Mouse (Mus musculus): ENCODE data around the gene Bms1. TPM values are rescaled to one million over a fixed set of nuclear protein-coding genes. Genes with fewer than 3 reads are reported as not detected.

Gene Bms1
- polyA plus RNA-seq, 1 experiment from 2014 or later: 41.4 TPM

GRCm38 (mm10) chr6:118379451-118380167, 39.7 kb downstream of the Bms1 start:
- DNase-seq (peak; percentile 90), ATAC-seq (ENCODE audit: insufficient read depth) (peak; percentile 79)
- Histone ChIP-seq H3K4me2 (peak overlapping the region; percentile 38; the same call in 1 of the 2 replicates), H3K27me3 (ENCODE audit: insufficient read depth, low read length) (no peaks in the 10 kb centered on the region), H3K9me3 (ENCODE audit: low read depth, low read length) (no peaks in the 10 kb centered on the region), H3K36me3 (ENCODE audit: insufficient read depth) (peaks cover 21% of the 10 kb centered on the region), H3K27ac (ENCODE audit: low read depth) (no peak overlapping the region), H3K4me1 (ENCODE audit: insufficient read depth) (no peaks in the 10 kb centered on the region), H3K9ac (no peak overlapping the region), H3K4me3 (ENCODE audit: low read depth, low read length) (no peak overlapping the region)
- 26% methylated on average over 20 of the region's 20 CpGs for WGBS
- peak; percentile 90 for TF ChIP-seq CTCF (IDR thresholded peaks at IDR 0.05; ENCODE audit: low read depth)

DNA sequence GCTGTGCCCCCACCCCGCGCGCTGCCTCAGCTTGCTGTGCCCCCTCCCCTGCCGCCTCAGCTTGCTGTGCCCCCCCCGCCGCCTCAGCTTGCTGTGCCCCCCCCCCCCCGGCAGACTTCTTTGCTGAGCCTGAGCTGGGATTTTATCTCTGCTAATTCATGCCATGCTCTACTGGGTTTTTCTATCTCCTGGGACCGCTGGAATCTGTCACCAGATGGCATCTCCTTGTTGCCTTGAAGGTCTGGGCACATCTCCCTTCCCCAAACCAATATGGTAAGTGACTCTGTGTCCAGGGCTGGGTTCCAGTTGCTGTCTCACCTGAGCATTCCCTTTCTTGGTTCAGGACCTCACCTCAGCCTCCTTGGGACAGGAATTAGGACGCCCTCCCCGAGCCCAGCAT, 41.7 kb downstream of the Bms1 start:
- no peak overlapping the region for H3K4me3 ChIP-seq (ENCODE audit: low read depth, low read length)
- H3K9me3 ChIP-seq (ENCODE audit: low read depth, low read length): no peaks in the 10 kb centered on the region
- no peak overlapping the region for H3K27ac ChIP-seq (ENCODE audit: low read depth)
- H3K4me2 ChIP-seq: no peak overlapping the region
- TF ChIP-seq CTCF (IDR thresholded peaks at IDR 0.05; ENCODE audit: low read depth): no peak
- H3K4me1 ChIP-seq (ENCODE audit: insufficient read depth): no peaks in the 10 kb centered on the region
- WGBS: 54% methylated on average over 9 of the region's 10 CpGs
- H3K36me3 ChIP-seq (ENCODE audit: insufficient read depth): peaks cover 5% of the 10 kb centered on the region; the same call in 1 of the 2 replicates
- no peak overlapping the region for H3K9ac ChIP-seq
- ATAC-seq (ENCODE audit: insufficient read depth) (no peak), DNase-seq (no peak)
- H3K27me3 ChIP-seq (ENCODE audit: insufficient read depth, low read length): no peaks in the 10 kb centered on the region

DNA sequence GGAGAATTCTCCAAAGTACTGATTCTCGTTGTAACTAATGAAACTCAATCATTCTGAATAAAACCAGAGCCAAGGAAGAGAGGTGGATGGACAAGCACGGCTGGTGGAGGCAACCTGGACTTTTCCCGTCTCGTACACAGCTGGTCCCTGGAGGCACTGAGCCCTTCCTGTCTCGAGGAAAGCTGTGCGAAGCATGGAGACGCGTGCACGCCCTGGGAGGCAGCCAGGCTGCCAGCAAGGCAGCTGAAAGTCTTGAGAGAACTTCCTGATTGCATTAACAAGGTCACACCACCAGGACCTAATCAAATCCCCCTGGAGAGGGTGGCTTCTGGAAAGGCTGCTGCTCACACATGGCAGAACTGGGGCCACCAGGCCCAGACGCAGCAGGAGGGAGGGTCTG, 43.3 kb downstream of the Bms1 start:
- no peaks in the 10 kb centered on the region for H3K36me3 ChIP-seq (ENCODE audit: insufficient read depth)
- no peak overlapping the region for H3K9ac ChIP-seq
- H3K27me3 ChIP-seq (ENCODE audit: insufficient read depth, low read length): no peaks in the 10 kb centered on the region
- ATAC-seq (ENCODE audit: insufficient read depth) (no peak), DNase-seq (peak; percentile 25)
- no peak overlapping the region for H3K4me3 ChIP-seq (ENCODE audit: low read depth, low read length)
- no peaks in the 10 kb centered on the region for H3K4me1 ChIP-seq (ENCODE audit: insufficient read depth)
- no peak overlapping the region for H3K4me2 ChIP-seq
- no peak overlapping the region for H3K27ac ChIP-seq (ENCODE audit: low read depth)
- TF ChIP-seq CTCF (IDR thresholded peaks at IDR 0.05; ENCODE audit: low read depth): no peak
- H3K9me3 ChIP-seq (ENCODE audit: low read depth, low read length): no peaks in the 10 kb centered on the region
- 35% methylated on average over 10 of the region's 10 CpGs for WGBS

GRCm38 (mm10) chr6:118375457-118375856, 43.8 kb downstream of the Bms1 start:
- no peaks in the 10 kb centered on the region for H3K36me3 ChIP-seq (ENCODE audit: insufficient read depth)
- no peak overlapping the region for H3K9ac ChIP-seq
- no peaks in the 10 kb centered on the region for H3K27me3 ChIP-seq (ENCODE audit: insufficient read depth, low read length)
- ATAC-seq (ENCODE audit: insufficient read depth) (no peak), DNase-seq (no peak)
- no peak overlapping the region for H3K4me3 ChIP-seq (ENCODE audit: low read depth, low read length)
- H3K4me2 ChIP-seq: no peak overlapping the region
- H3K4me1 ChIP-seq (ENCODE audit: insufficient read depth): no peaks in the 10 kb centered on the region
- TF ChIP-seq CTCF (IDR thresholded peaks at IDR 0.05; ENCODE audit: low read depth): no peak
- no peak overlapping the region for H3K27ac ChIP-seq (ENCODE audit: low read depth)
- WGBS: 33% methylated on average over 3 of the region's 3 CpGs
- no peaks in the 10 kb centered on the region for H3K9me3 ChIP-seq (ENCODE audit: low read depth, low read length)

DNA sequence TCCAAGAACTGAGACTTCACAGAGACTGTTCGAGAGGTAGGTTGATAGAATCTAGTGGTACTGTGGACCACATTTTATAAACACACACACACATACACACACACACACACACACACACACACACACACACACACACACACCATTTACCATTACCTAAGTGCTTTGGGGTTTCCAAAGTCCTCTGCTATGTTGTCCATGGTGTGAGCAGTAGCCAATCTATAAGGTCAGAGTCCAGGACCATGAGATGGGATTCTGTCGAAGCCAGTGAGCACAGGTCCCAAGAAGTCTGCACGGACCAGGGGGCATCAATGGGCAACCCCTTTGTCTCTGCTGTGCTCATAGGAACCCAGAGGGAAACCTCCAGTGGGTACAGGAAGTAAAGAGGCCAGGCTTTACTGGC, 44.2 kb downstream of the Bms1 start:
- H3K4me1 ChIP-seq (ENCODE audit: insufficient read depth): no peaks in the 10 kb centered on the region
- H3K36me3 ChIP-seq (ENCODE audit: insufficient read depth): no peaks in the 10 kb centered on the region
- DNase-seq (no peak), ATAC-seq (ENCODE audit: insufficient read depth) (no peak)
- 70% methylated on average over 3 of the region's 3 CpGs for WGBS
- TF ChIP-seq CTCF (IDR thresholded peaks at IDR 0.05; ENCODE audit: low read depth): no peak
- no peak overlapping the region for H3K9ac ChIP-seq
- no peaks in the 10 kb centered on the region for H3K9me3 ChIP-seq (ENCODE audit: low read depth, low read length)
- H3K27ac ChIP-seq (ENCODE audit: low read depth): no peak overlapping the region
- H3K4me3 ChIP-seq (ENCODE audit: low read depth, low read length): no peak overlapping the region
- no peaks in the 10 kb centered on the region for H3K27me3 ChIP-seq (ENCODE audit: insufficient read depth, low read length)
- no peak overlapping the region for H3K4me2 ChIP-seq

DNA sequence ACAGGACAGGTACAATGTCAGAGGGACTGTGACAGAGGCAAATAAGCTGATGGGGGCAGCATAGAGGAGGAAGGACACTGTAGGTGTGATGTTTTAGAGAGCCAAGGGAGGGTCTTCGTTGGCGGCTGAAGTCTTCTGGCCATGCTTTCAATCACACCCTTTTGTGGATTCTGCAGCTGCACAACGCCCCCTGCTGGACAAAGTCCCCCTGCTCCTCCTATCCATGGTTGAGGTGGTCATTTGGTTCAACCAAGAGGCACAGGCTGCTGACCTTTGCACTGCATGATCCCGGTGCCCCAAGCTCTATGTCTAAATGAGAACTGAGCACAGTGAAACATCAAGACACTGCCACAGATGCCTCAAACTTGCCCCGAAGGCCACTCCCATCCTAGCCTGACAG, 46.0 kb downstream of the Bms1 start:
- 24% methylated on average over 5 of the region's 5 CpGs for WGBS
- no peaks in the 10 kb centered on the region for H3K27me3 ChIP-seq (ENCODE audit: insufficient read depth, low read length)
- ATAC-seq (ENCODE audit: insufficient read depth): no peak
- H3K4me1 ChIP-seq (ENCODE audit: insufficient read depth): no peaks in the 10 kb centered on the region
- no peak overlapping the region for H3K27ac ChIP-seq (ENCODE audit: low read depth)
- no peak overlapping the region for H3K4me2 ChIP-seq
- no peaks in the 10 kb centered on the region for H3K36me3 ChIP-seq (ENCODE audit: insufficient read depth)
- DNase-seq: peak; percentile 51
- H3K9me3 ChIP-seq (ENCODE audit: low read depth, low read length): no peaks in the 10 kb centered on the region
- peak; percentile 68 for TF ChIP-seq CTCF (IDR thresholded peaks at IDR 0.05; ENCODE audit: low read depth)
- no peak overlapping the region for H3K4me3 ChIP-seq (ENCODE audit: low read depth, low read length)
- no peak overlapping the region for H3K9ac ChIP-seq

DNA sequence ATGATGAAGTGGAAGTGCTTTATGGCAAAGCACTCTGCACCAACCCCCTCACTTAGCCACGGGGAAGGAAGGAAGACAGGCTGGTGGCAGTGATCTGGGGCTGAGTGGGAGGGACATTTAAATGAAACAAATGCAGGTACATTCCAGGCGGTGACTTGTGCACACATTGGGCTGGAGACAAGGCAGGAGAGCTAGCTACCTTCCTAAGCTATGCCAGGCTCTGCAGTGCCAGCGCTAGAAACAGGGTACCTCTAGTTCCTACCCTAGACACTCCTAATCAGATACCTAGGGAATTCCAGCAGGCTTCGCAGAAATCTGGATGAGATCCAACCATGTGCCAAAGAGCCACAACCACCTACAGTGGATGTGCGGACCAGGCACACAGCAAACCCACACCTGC, 46.5 kb downstream of the Bms1 start:
- DNase-seq (no peak), ATAC-seq (ENCODE audit: insufficient read depth) (no peak)
- H3K9ac ChIP-seq: no peak overlapping the region
- no peak overlapping the region for H3K4me3 ChIP-seq (ENCODE audit: low read depth, low read length)
- no peaks in the 10 kb centered on the region for H3K9me3 ChIP-seq (ENCODE audit: low read depth, low read length)
- WGBS: 64% methylated on average over 5 of the region's 5 CpGs
- H3K36me3 ChIP-seq (ENCODE audit: insufficient read depth): no peaks in the 10 kb centered on the region
- H3K4me1 ChIP-seq (ENCODE audit: insufficient read depth): no peaks in the 10 kb centered on the region
- H3K27me3 ChIP-seq (ENCODE audit: insufficient read depth, low read length): no peaks in the 10 kb centered on the region
- H3K27ac ChIP-seq (ENCODE audit: low read depth): no peak overlapping the region
- H3K4me2 ChIP-seq: no peak overlapping the region
- TF ChIP-seq CTCF (IDR thresholded peaks at IDR 0.05; ENCODE audit: low read depth): no peak

Data from lung, embryonic 14.5 days (tissue).